Mouse (Mus musculus): ENCODE measurements at regions not wholly inside any gene's neighbourhood (a gene's known extent, or its start where the extent isn't known, plus 50 kb on each side); places are given as distances from the start of the nearest gene placed in this dataset.

GRCm38 (mm10) chr5:119613413-119613812 lies 57.1 kb upstream of the Tbx3 start:
- no peak for DNase-seq (ENCODE audit: low read depth, low spot score)

GRCm38 (mm10) chr5:119613981-119614770 lies 56.3 kb upstream of the Tbx3 start:
- DNase-seq (ENCODE audit: low read depth, low spot score) = no peak

- no peak for DNase-seq (ENCODE audit: low read depth, low spot score)
These were observed 54.8 kb upstream of the Tbx3 start for GRCm38 (mm10) chr5:119615681-119616080.

- no peak for DNase-seq (ENCODE audit: low read depth, low spot score)
These were observed 52.6 kb upstream of the Tbx3 start for GRCm38 (mm10) chr5:119617856-119618255.

- no peak for DNase-seq (ENCODE audit: low read depth, low spot score)
These were observed 50.6 kb upstream of the Tbx3 start for GRCm38 (mm10) chr5:119619906-119620305.
